Mouse (Mus musculus) gastrocnemius, adult 2 months (tissue): ENCODE results near the gene Gm47959. TPM values are rescaled to one million over a fixed set of nuclear protein-coding genes. Genes with fewer than 3 reads are reported as not detected.
A peak's percentile ranks its signal among the peaks of the same experiment; 100 is the strongest.

Experiments
- DNase-seq: peaks from one replicate; pipeline ENCODE4 v3.0.0; 2022
- H3K27ac ChIP-seq: fragments of 200-600 bp; 2 replicates; pipeline ENCODE4 v1.8.1; 2022; ENCODE audit warnings: mild to moderate bottlenecking
- H3K4me3 ChIP-seq: fragments of 200-600 bp; 2 replicates; pipeline ENCODE4 v1.8.1; 2022; ENCODE audit warnings: mild to moderate bottlenecking, moderate library complexity
- CTCF ChIP-seq: fragments of 200-600 bp; IDR thresholded peaks from 2 replicates; pipeline ENCODE4 v1.8.1; 2022; ENCODE audit warnings: antibody characterized with exemption, mild to moderate bottlenecking, moderate library complexity
- intact Hi-C: fragments of 180-260 bp; cut with DNase I; formaldehyde crosslinking; loops from one replicate; pipeline ENCODE4 v1.15.1; 2025
- total RNA-seq, 2 experiments: library from RNA; stranded (reverse); gene quantifications; 2 replicates each; pipeline ENCODE4 v1.2.3; 2021

Gene Gm47959
- total RNA-seq, 2 experiments from 2014 or later = not detected

- TF ChIP-seq CTCF = no peak
- Histone ChIP-seq H3K4me3 (no peak overlapping the region), H3K27ac (no peak overlapping the region)
- no peak for DNase-seq
- intact Hi-C loops = no loop called here
Measured at GRCm38 (mm10) chr1:82992093-82992492, 8.3 kb upstream of the Gm47959 start.

DNA sequence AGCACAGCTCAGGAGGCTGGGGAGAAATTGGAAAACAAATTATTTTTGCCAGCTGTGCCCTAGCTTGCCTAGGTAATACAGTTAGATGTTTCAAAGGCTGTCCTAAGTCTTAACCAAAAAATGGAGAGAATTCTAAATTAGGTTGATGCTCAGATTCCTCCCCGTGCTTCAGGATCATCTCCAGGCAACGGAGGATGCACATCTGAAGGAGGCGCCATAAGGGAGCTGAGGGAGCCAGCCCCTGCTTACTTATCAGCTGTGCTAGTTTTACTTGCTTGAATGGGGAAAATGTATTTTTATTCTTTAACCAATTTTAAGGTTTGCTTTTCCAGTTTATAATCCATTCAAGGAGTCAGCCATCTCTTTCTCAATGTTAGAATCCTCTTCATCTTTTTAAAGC is 6.4 kb upstream of the Gm47959 start:
- H3K27ac ChIP-seq = no peak overlapping the region
- no peak for DNase-seq
- intact Hi-C loops = no loop called here
- no peak overlapping the region for H3K4me3 ChIP-seq
- TF ChIP-seq CTCF = no peak

- TF ChIP-seq CTCF = no peak
- DNase-seq = no peak
- Histone ChIP-seq H3K27ac (no peak overlapping the region), H3K4me3 (no peak overlapping the region)
- intact Hi-C loops = no loop called here
Measured at GRCm38 (mm10) chr1:83006218-83007179, 6.2 kb downstream of the Gm47959 start.

GRCm38 (mm10) chr1:83007471-83007870 is 7.1 kb downstream of the Gm47959 start:
- intact Hi-C loops = no loop called here

DNA sequence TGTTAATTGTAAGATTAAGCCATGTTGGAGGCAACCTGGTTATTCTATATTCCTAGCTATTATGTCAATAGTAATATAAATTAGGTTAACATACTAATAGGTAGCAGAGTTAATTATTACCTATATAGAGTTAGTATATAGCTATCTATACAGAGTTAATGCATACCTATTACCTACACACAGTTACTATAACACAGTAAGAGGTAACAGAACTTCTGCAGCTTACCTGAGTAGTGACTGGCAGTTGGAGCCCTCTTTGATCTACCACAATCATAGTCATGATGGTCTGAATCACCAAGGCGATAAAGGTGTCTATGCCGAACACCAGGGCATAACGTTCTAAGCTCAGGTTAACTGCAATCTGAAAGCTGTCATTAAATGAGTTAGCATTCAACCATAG is 14.1 kb downstream of the Gm47959 start:
- DNase-seq = no peak
- intact Hi-C loops = no loop called here
- Histone ChIP-seq H3K4me3 (no peak overlapping the region), H3K27ac (no peak overlapping the region)
- no peak for TF ChIP-seq CTCF

More at GRCm38 (mm10) chr1:83007471-83007870, 7.1 kb downstream of the Gm47959 start:
- no peak overlapping the region for H3K4me3 ChIP-seq
- no peak overlapping the region for H3K27ac ChIP-seq
- TF ChIP-seq CTCF = no peak
- no peak for DNase-seq

- intact Hi-C loops = no loop called here
- DNase-seq = no peak
- Histone ChIP-seq H3K27ac (no peak overlapping the region), H3K4me3 (no peak overlapping the region)
- TF ChIP-seq CTCF = no peak
Measured at GRCm38 (mm10) chr1:83015329-83015879, 15.1 kb downstream of the Gm47959 start.

GRCm38 (mm10) chr1:83016556-83016955 is 16.2 kb downstream of the Gm47959 start:
- intact Hi-C loops = no loop called here
- Histone ChIP-seq H3K4me3 (no peak overlapping the region), H3K27ac (no peak overlapping the region)
- TF ChIP-seq CTCF = no peak
- no peak for DNase-seq

- no peak for DNase-seq
- TF ChIP-seq CTCF = no peak
- Histone ChIP-seq H3K4me3 (no peak overlapping the region), H3K27ac (no peak overlapping the region)
- intact Hi-C loops = no loop called here
Measured at GRCm38 (mm10) chr1:83031950-83032349, 31.6 kb downstream of the Gm47959 start.

DNA sequence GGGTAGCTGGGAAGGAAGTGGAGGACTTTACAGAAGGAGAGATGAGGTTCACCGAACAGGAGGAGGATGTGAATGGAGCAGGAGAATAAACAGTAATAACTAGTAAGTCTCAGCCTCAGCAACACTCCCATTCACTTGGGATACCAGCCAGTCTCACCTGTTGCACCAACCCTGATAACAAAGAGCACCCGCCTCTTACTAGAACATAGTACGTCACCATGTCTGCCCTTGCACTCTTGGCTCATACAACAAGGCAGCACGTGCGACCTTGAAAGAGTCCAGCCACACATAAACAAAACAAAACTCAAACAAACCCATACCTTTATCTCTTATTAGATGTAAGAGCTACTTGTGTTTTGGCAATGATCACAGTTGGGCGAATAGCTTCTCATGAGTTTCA is 32.2 kb downstream of the Gm47959 start:
- Histone ChIP-seq H3K27ac (no peak overlapping the region), H3K4me3 (no peak overlapping the region)
- intact Hi-C loops = no loop called here
- no peak for DNase-seq
- no peak for TF ChIP-seq CTCF

DNA sequence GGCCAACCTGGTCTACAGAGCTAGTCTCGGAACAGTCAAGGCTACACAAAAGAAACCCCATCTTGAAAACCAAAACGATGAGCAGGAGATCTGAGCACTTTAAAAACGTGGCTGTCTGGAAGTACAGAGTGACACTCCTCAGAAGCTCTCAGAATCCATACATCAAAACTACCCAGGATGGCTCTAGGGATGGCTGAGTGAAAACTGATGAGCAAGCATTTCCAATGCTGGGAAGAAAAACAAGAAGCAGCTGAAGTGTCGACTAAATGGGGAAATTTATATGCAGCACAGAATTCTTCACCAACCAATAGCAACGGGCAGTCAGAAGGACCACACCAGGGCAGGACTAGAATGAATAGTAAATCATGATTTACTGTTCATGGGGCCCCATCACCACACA is 34.2 kb downstream of the Gm47959 start:
- no peak for DNase-seq
- intact Hi-C loops = no loop called here
- TF ChIP-seq CTCF = no peak
- Histone ChIP-seq H3K27ac (no peak overlapping the region), H3K4me3 (no peak overlapping the region)

GRCm38 (mm10) chr1:83036892-83037667 is 36.7 kb downstream of the Gm47959 start:
- peak overlapping the region; percentile 72; the same call in 1 of the 2 replicates for H3K4me3 ChIP-seq
- intact Hi-C loops = no loop called here
- no peak for TF ChIP-seq CTCF
- H3K27ac ChIP-seq = no peak overlapping the region
- DNase-seq = no peak

DNA sequence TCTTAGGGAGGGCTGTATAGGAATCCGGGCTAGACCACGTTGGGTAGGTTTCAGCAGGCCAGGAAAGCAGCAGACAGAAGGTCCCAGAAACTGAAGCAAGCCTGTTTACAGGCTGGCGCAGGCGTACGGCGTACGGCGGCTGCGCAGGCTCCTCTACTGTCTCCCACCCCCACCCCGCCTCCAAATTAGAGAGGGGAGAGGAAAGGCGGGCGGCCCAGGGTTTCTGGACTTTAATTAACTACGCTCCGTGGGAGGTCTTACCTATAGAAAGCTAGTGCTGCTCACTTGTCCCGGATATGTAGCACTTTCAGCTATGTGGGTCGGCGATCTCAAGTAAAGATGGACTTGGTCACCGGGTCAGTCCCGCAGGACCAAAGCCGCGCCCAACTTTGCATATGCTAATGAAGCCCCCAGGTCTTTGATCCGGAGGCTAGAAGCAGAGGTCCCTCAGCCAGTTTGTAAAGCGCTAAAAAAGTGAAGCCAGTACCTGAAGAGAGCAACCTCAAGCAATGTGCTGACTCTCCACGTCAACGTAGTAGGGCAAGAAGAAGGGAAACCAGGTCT is 37.8 kb downstream of the Gm47959 start, which contains the start of gene Slc19a3:
Gene Slc19a3 (minus strand): TSS at position 340 of the 564 bp plus-strand sequence.
- H3K4me3 ChIP-seq = peak within 1 kb of the TSS; percentile 72
- no peak for TF ChIP-seq CTCF
- intact Hi-C loops = no loop called here
- DNase-seq = peak; percentile 31
- H3K27ac ChIP-seq = peak within 1 kb of the TSS; percentile 43
